In genomic region chr7:28651157-28651556, GRCm38 (mm10) we compare ENCODE assay signal across 17 mouse cellular contexts. TPM values are rescaled to one million over a fixed set of nuclear protein-coding genes. Genes with fewer than 3 reads are reported as not detected.
A peak's percentile ranks its signal among the peaks of the same experiment; 100 is the strongest.
DNase-seq lines count a peak whose midpoint lies in the region; TF ChIP-seq lines count a peak whose summit lies in the region.
"Had no signal": no experiment of that assay in that cellular context is flagged by ENCODE, and none has a peak within 500 bp of the region (broad histone marks: within the 10 kb centered on the region; RNA-seq: fewer than 3 reads in every experiment).

No protein-coding gene starts in this region.

- intact Hi-C loops in left cerebral cortex, postnatal 36 days (cut with DNase I) = no loop called here

- H3K4me3 ChIP-seq in layer of hippocampus, adult 2 months = no peak overlapping the region
- H3K4me3 ChIP-seq: embryonic facial prominence, embryonic 10.5 days; hindbrain, embryonic 12.5 days; liver, embryonic 15.5 days had no signal

- no peak overlapping the region for H3K27ac ChIP-seq in layer of hippocampus, adult 2 months
- H3K27ac ChIP-seq: embryonic facial prominence, embryonic 10.5 days; hindbrain, embryonic 12.5 days; liver, embryonic 15.5 days had no signal

- DNase-seq in layer of hippocampus, adult 2 months (ENCODE audit: low spot score in 2 of 2) = no peak
- no peak for DNase-seq in layer of hippocampus, postnatal 10 days (ENCODE audit: low spot score in 2 of 2)
- peak; percentile 36 for DNase-seq in thymus, postnatal 14 days
- no peak for DNase-seq in thymus, postnatal 10 days (ENCODE audit: low spot score in 2 of 2)
- peak; percentile 79 for DNase-seq in R1 (ENCODE audit: low read depth, low spot score)
- DNase-seq in naive thymus-derived CD4-positive, alpha-beta T cell, adult 2 months (ENCODE audit: low read depth) = peak; percentile 51
- no peak for DNase-seq in heart, adult 18-20 months
- DNase-seq in left cerebral cortex, postnatal 36 days (ENCODE audit: low spot score in 2 of 2) = no peak
- DNase-seq: cerebellum, adult 9-11 months; gastrocnemius, postnatal 36 days; kidney, adult 8-10 months; right cerebral cortex, adult 18-20 months had no signal

- TF ChIP-seq CTCF in layer of hippocampus, adult 2 months (conservative IDR thresholded peaks at IDR 0.05) = peak; percentile 56

RNA-seq across cellular contexts. Expression of gene Acp7, which starts 20.0 kb away (rescaled TPM):
- total RNA-seq in layer of hippocampus, adult 2 months (2021) = 1 to 10 TPM; 1.2 to 2.2 TPM
- 1 to 10 TPM; 1.5 to 2.1 TPM for total RNA-seq in layer of hippocampus, postnatal 10 days (2021)
- total RNA-seq in heart, adult 18-20 months (2021) = not detected
- total RNA-seq in left cerebral cortex, postnatal 36 days (2021) = 1 to 10 TPM in 1 of 2 experiments, under 1 TPM in 1; 0.99 to 1.5 TPM
- total RNA-seq: adrenal gland, postnatal 4 days; gastrocnemius, postnatal 36 days; megakaryocyte, adult 5-6 weeks had no signal

RNA-seq across cellular contexts. Expression of gene Fbxo27, which starts 41.5 kb away (rescaled TPM):
- 10 to 100 TPM; 24.4 to 27.1 TPM for total RNA-seq in layer of hippocampus, adult 2 months (2021)
- total RNA-seq in layer of hippocampus, postnatal 10 days (2021) = 10 to 100 TPM; 16.2 to 19.8 TPM
- under 1 TPM; 0.12 to 0.23 TPM for total RNA-seq in heart, adult 18-20 months (2021)
- total RNA-seq in left cerebral cortex, postnatal 36 days (2021) = 10 to 100 TPM; 23.3 to 25.0 TPM

RNA-seq across cellular contexts. Expression of gene Pak4, which starts 53.2 kb away (rescaled TPM):
- total RNA-seq in layer of hippocampus, adult 2 months (2021) = 10 to 100 TPM; 13.7 to 16.2 TPM
- total RNA-seq in layer of hippocampus, postnatal 10 days (2021) = 10 to 100 TPM; 11.7 to 13.0 TPM
- 1 to 10 TPM; 8.8 to 9.9 TPM for total RNA-seq in heart, adult 18-20 months (2021)
- total RNA-seq in left cerebral cortex, postnatal 36 days (2021) = 10 to 100 TPM in 1 of 2 experiments, 1 to 10 TPM in 1; 9.0 to 10.4 TPM

RNA-seq across cellular contexts. Expression of gene Samd4b, which starts 53.2 kb away (rescaled TPM):
- total RNA-seq in layer of hippocampus, adult 2 months (2021) = 10 to 100 TPM; 67.8 to 70.1 TPM
- 10 to 100 TPM; 58.4 to 61.9 TPM for total RNA-seq in layer of hippocampus, postnatal 10 days (2021)
- 10 to 100 TPM; 19.6 to 22.1 TPM for total RNA-seq in heart, adult 18-20 months (2021)
- 10 to 100 TPM; 68.7 to 68.8 TPM for total RNA-seq in left cerebral cortex, postnatal 36 days (2021)

Comparison
In these comparisons a context has a peak if more than half of its experiments do, and no peak if none do; other contexts are left out.
1. DNase-seq: peak in thymus, postnatal 14 days (single experiment), R1 (single experiment) and naive thymus-derived CD4-positive, alpha-beta T cell, adult 2 months (single experiment); none in layer of hippocampus, adult 2 months (0 of 2), layer of hippocampus, postnatal 10 days (0 of 2), thymus, postnatal 10 days (0 of 2), heart, adult 18-20 months (0 of 2) and left cerebral cortex, postnatal 36 days (0 of 2).
2. RNA of gene Fbxo27, which starts 41.5 kb away (total RNA-seq): 24.4 to 27.1 TPM in layer of hippocampus, adult 2 months, 23.3 to 25.0 TPM in left cerebral cortex, postnatal 36 days and 16.2 to 19.8 TPM in layer of hippocampus, postnatal 10 days; 0.12 to 0.23 TPM in heart, adult 18-20 months; every median in the first group is over 10 times any median in the second.